Mouse (Mus musculus): ENCODE measurements around the gene Esp24. TPM values are rescaled to one million over a fixed set of nuclear protein-coding genes. Genes with fewer than 3 reads are reported as not detected.

Gene Esp24
- not detected in 2 replicates for polyA plus RNA-seq (2012; rRNA removed)

DNA sequence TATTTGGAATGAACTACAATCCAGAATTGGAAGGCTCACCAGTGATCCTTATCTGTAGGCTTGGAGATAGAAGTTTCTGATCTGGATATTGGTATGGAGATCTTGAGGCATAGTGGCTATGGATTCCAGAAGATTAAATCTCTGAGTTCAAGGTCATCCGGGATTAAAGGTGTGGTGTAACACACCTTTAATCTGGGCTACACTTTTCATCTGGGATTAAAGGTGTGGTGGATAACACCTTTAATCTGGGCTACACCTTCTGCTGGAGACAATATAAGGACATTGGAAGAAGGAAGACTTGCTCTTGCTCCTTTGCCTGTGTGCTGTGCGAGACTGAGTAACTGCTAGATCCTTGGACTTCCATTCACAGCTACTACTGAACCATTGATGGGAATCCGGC is at the start of gene Esp24:
TSS of gene Esp24 (plus strand) at position 301 of the 400 bp plus-strand sequence.

DNA sequence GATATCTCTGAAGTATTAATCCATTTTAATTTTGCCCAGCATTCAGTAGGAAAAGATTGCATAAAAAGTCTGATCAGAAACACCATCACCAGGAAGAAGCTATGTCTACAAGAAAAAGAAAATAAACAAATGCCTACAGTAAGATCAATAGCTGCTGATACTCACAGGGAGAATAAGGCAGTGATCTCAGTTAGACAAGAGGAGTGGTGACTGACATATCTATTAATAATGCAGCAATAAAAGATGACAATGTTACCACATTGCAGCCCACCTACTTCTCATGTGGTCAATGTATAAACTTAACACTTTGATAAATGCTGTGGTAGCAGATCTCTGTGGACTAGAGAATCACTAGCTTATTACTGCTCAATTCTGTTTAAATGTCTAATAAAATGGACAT is 6.7 kb downstream of the Esp24 start, which contains the start of gene Gm21903:
TSS of gene Gm21903 (minus strand) at position 101 of the 400 bp plus-strand sequence.

DNA sequence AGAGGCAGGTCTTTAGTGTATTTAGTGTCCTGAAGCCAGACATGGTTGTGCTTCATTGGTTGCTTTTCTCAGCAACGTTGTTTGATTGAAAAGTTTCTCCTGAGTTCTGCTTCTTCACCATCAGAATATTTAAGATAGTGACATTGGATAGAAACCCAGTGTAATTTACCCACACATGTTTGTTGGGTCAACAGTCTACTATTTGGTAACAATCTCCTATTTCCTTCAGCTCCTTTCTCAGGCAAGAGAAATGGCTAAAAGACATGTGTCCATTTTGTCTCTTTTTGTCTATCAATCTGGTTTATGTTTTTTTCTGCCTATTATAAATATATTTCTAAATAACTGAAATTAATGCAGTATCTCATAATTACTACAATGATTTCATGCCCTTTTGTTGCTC is 40.4 kb downstream of the Esp24 start, which contains the start of gene Esp23:
TSS of gene Esp23 (minus strand) at position 101 of the 400 bp plus-strand sequence.

Other genes with a start within 250 kb of the Esp24 start
- not detected in 2 replicates for gene Gm21903, start 6.6 kb downstream of the Esp24 start, polyA plus RNA-seq (2012; rRNA removed)
- gene Esp23, start 40.3 kb downstream of the Esp24 start, polyA plus RNA-seq (2012; rRNA removed) = not detected in 2 replicates
- gene Esp22, start 58.6 kb downstream of the Esp24 start, polyA plus RNA-seq (2012; rRNA removed) = not detected in 2 replicates

Data from stomach, adult 2 months (tissue).